Mouse (Mus musculus) ES-E14 (cell line): Measurements from ENCODE around the gene Plcb2. TPM values are rescaled to one million over a fixed set of nuclear protein-coding genes. Genes with fewer than 3 reads are reported as not detected.

Experiments used
- DNase-seq: peaks from one replicate; pipeline ENCODE4 v3.0.0-alpha.2; 2013; ENCODE audit warnings: low read depth, low spot score
- H3K27ac ChIP-seq: 2 replicates; pipeline ENCODE4 v1.5.1; 2012; ENCODE audit warnings: low read depth, mild to moderate bottlenecking, low read length, moderate library complexity, mixed read lengths; ENCODE audit not compliant: poor library complexity, insufficient read depth, severe bottlenecking
- H3K36me3 ChIP-seq: 2 replicates; pipeline ENCODE4 v1.6.1; 2012; ENCODE audit warnings: mild to moderate bottlenecking, low read length, moderate library complexity, mixed read lengths; ENCODE audit not compliant: control insufficient read depth, poor library complexity, insufficient read depth, severe bottlenecking
- H3K4me1 ChIP-seq, 2 experiments: fragments of 150-350 bp in 1 of 2; sonication (generic) in 1 of 2; 2 replicates each; pipeline ENCODE4 v1.6.1; 2012; ENCODE audit warnings: low read length in 2 of 2, mild to moderate bottlenecking in 1 of 2, mixed read lengths in 1 of 2; ENCODE audit not compliant: control insufficient read depth in 2 of 2, insufficient read depth in 2 of 2, poor library complexity in 1 of 2
- H3K4me3 ChIP-seq, 2 experiments: fragments of 150-350 bp in 1 of 2; sonication (generic) in 1 of 2; 2 replicates each; pipeline ENCODE4 v1.5.1; 2012; ENCODE audit warnings: low read length in 2 of 2, low read depth in 1 of 2, mild to moderate bottlenecking in 1 of 2, mixed read lengths in 1 of 2; ENCODE audit not compliant: insufficient read depth in 1 of 2, poor library complexity in 1 of 2, severe bottlenecking in 1 of 2
- H3K9ac ChIP-seq: 2 replicates; pipeline ENCODE4 v1.6.1; 2012; ENCODE audit warnings: low read depth, mild to moderate bottlenecking, low read length, mixed read lengths; ENCODE audit not compliant: poor library complexity, insufficient read depth, severe bottlenecking
- H3K9me3 ChIP-seq: fragments of 150-350 bp; sonication (generic); 2 replicates; pipeline ENCODE4 v1.6.1; 2012; ENCODE audit warnings: low read depth, mild to moderate bottlenecking, low read length; ENCODE audit not compliant: control insufficient read depth, insufficient read depth
- CHD2 ChIP-seq: IDR thresholded peaks from 2 replicates; pipeline ENCODE4 v1.6.1; 2014; ENCODE audit warnings: mild to moderate bottlenecking, low read depth, low read length, inconsistent platforms
- HCFC1 ChIP-seq: IDR thresholded peaks from 2 replicates; pipeline ENCODE4 v1.6.1; 2012; ENCODE audit warnings: low read length, inconsistent platforms, borderline replicate concordance; ENCODE audit not compliant: insufficient read depth
- MAFK ChIP-seq: IDR thresholded peaks from 2 replicates; pipeline ENCODE4 v1.6.1; 2014; ENCODE audit warnings: mild to moderate bottlenecking, low read depth, low read length, inconsistent platforms; ENCODE audit not compliant: insufficient read depth
- ZC3H11A ChIP-seq: IDR thresholded peaks from 2 replicates; pipeline ENCODE4 v1.6.1; 2012; ENCODE audit warnings: low read depth, mild to moderate bottlenecking, inconsistent platforms, low read length, borderline replicate concordance
- ZNF384 ChIP-seq: IDR thresholded peaks from 2 replicates; pipeline ENCODE4 v1.6.1; 2012; ENCODE audit warnings: low read depth, low read length, inconsistent platforms
- in situ Hi-C, 2 experiments: fragments of 600-800 bp; cut with MboI; formaldehyde crosslinking; loops; one replicate each; pipeline ENCODE4 v1.15.1; 2025; ENCODE audit warnings: low sequenced_read_pairs in 2 of 2, inconsistent platforms in 1 of 2; ENCODE audit not compliant: unreplicated experiment in 2 of 2
- total RNA-seq: library from RNA; depleted of rRNA; stranded (reverse); fragments of 300-350 nt; gene quantifications from 2 replicates; pipeline ENCODE4 v1.2.3, GENCODE M21; 2012; rRNA removed

Gene Plcb2
- total RNA-seq, 1 experiment: 0.09 TPM

GRCm38 (mm10) chr2:118659493-118659892 lies 68.7 kb downstream of the Plcb2 start:
- no peaks in the 10 kb centered on the region for H3K36me3 ChIP-seq
- H3K9me3 ChIP-seq: no peaks in the 10 kb centered on the region
- in situ Hi-C loops: no loop called here
- DNase-seq: no peak
- peaks cover 12 to 34% of the 10 kb centered on the region in 2 experiments for H3K4me1 ChIP-seq
- TF ChIP-seq ZNF384 (no peak), HCFC1 (no peak), CHD2 (no peak), MAFK (no peak), ZC3H11A (no peak)
- H3K9ac ChIP-seq: no peak overlapping the region
- H3K4me3 ChIP-seq: no peak overlapping the region; a peak in 1 of 4 replicates
- no peak overlapping the region; the same call in 1 of the 2 replicates for H3K27ac ChIP-seq

DNA sequence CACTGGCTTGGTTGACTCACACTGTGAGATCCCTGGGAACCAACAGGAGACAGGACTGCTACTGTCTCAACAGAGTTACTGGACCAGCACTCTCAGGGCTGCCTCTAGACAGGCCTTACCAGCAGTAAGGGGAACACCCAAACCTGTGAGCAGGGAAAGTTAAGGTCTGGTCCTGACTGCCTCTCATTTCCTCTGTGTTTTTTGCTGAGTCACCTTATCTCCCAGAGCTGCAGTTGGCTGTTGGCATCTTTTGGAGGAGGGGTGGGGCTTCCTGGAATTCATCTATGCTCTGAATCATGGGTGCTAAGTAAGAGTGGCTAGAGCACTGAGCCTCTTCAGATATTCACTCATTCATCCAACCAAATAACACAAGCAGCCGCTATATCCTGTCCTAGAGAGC lies 69.2 kb downstream of the Plcb2 start:
- Histone ChIP-seq H3K27ac (peak overlapping the region; percentile 52; the same call in 1 of the 2 replicates), H3K4me3 (0 out of 4 replicates have a peak overlapping the region, but pooled peaks of 1 of the 2 experiments have one; percentile 9), H3K9ac (no peak overlapping the region; the same call in 1 of the 2 replicates), H3K9me3 (no peaks in the 10 kb centered on the region), H3K36me3 (no peaks in the 10 kb centered on the region), H3K4me1 (peaks cover 12 to 37% of the 10 kb centered on the region in 2 experiments)
- TF ChIP-seq HCFC1: no peak
- TF ChIP-seq MAFK: peak; percentile 96
- no peak for TF ChIP-seq ZNF384
- no peak for DNase-seq
- in situ Hi-C loops: no loop called here

GRCm38 (mm10) chr2:118658457-118658856 lies 69.8 kb downstream of the Plcb2 start:
- no peak for TF ChIP-seq CHD2
- no peak for TF ChIP-seq ZC3H11A
- TF ChIP-seq ZNF384: no peak
- TF ChIP-seq MAFK: no peak
- DNase-seq: no peak
- Histone ChIP-seq H3K4me1 (peaks cover 12 to 31% of the 10 kb centered on the region in 2 experiments), H3K4me3 (no peak overlapping the region), H3K9ac (no peak overlapping the region), H3K27ac (no peak overlapping the region), H3K36me3 (no peaks in the 10 kb centered on the region), H3K9me3 (no peaks in the 10 kb centered on the region)
- in situ Hi-C loops: no loop called here

Other genes starting within 250 kb of the Plcb2 start
- gene Srp14, start 248.7 kb downstream of the Plcb2 start, total RNA-seq: 132 and 191 TPM in 2 replicates
- 9.1 and 14.1 TPM in 2 replicates for gene Bmf, start 178.8 kb downstream of the Plcb2 start, total RNA-seq
- gene Bub1b, start 130.2 kb downstream of the Plcb2 start, total RNA-seq: 115 and 121 TPM in 2 replicates
- 0.85 and 3.1 TPM in 2 replicates for gene Pak6, start 65.1 kb downstream of the Plcb2 start, total RNA-seq
- 0.05 TPM in 1 of 2 replicates, not detected in the other for gene Ankrd63, start 24.5 kb downstream of the Plcb2 start, total RNA-seq
- 2.2 and 2.7 TPM in 2 replicates for gene Inafm2, start 17.3 kb upstream of the Plcb2 start, total RNA-seq
- 1.1 and 3.1 TPM in 2 replicates for gene Ccdc9b, start 34.2 kb upstream of the Plcb2 start, total RNA-seq
- gene Phgr1, start 44.3 kb upstream of the Plcb2 start, total RNA-seq: not detected in 2 replicates
- gene Disp2, start 51.3 kb upstream of the Plcb2 start, total RNA-seq: 0.21 and 0.31 TPM in 2 replicates
- gene Knstrn, start 85.6 kb upstream of the Plcb2 start, total RNA-seq: 36.5 and 43.4 TPM in 2 replicates
- gene Ivd, start 133.5 kb upstream of the Plcb2 start, total RNA-seq: 19.6 and 24.9 TPM in 2 replicates
- gene Bahd1, start 171.9 kb upstream of the Plcb2 start, total RNA-seq: 6.0 and 7.7 TPM in 2 replicates
- 6.1 and 8.3 TPM in 2 replicates for gene Chst14, start 198.1 kb upstream of the Plcb2 start, total RNA-seq